Mouse (Mus musculus): Measurements from ENCODE around the gene Sec22b. TPM values are rescaled to one million over a fixed set of nuclear protein-coding genes. Genes with fewer than 3 reads are reported as not detected.

The Sec22b gene
- polyA plus RNA-seq, 1 experiment from 2014 or later: 114 TPM

GRCm38 (mm10) chr3:97927322-97927721 lies 26.3 kb downstream of the Sec22b start:
- no peak overlapping the region for H3K27ac ChIP-seq (replicated peaks; ENCODE audit: low read depth, low read length)
- H3K9me3 ChIP-seq (ENCODE audit: control insufficient read depth, low read length): no peaks in the 10 kb centered on the region
- no peaks in the 10 kb centered on the region for H3K27me3 ChIP-seq (ENCODE audit: control insufficient read depth, insufficient read depth, low read length)
- H3K4me1 ChIP-seq (ENCODE audit: control insufficient read depth, insufficient read depth, low read length): no peaks in the 10 kb centered on the region
- no peak overlapping the region for H3K4me2 ChIP-seq (ENCODE audit: low read length)
- ATAC-seq (ENCODE audit: low FRiP score, low TSS enrichment) (no peak), DNase-seq (no peak)
- H3K9ac ChIP-seq (replicated peaks; ENCODE audit: low read length): no peak overlapping the region
- H3K36me3 ChIP-seq (ENCODE audit: control insufficient read depth, insufficient read depth, low read length): peaks cover 17% of the 10 kb centered on the region; the same call in 1 of the 2 replicates
- 86% methylated on average over 4 of the region's 4 CpGs for WGBS
- no peak overlapping the region for H3K4me3 ChIP-seq (replicated peaks; ENCODE audit: low read depth, low read length)

DNA sequence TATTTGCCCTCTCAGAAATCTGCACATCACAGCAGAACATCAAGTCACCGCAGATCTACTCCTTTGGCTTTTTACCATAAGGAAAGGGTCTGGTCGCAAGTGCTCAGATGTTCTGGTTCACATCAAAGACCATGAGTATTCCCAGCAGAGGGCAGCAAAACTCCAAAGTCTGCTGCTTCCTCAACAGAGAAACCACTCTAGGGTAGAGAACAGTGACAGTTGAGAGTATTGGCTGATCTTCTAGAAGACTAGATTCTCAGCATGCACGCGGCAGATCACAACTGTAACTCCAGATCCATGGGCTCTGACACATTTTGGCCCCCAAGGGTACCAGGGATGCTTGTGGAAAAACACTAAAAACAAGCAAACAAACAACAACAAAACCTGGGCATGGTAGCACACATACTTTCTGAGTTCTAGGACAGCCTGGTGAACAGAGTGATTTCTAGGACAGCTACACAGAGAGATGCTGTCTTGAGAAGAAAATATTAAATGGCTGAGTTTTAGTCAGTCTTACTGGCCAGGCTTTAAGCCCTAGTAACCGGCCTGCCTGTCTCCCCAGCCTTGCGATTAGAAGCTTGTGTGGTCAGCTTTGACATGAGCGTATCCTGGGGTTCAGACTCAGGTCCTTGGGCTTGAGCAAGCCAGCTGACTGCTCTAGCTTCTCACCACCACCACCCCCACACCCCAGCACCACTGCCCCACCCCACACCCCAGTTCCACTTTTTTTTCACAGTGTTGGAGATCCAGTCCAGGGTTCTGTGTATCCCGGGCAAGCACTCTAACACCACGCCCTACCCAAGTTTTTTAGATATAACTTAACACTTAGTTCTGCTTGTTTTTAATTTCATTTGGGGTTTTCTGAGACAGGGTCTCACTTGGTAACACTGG lies 28.2 kb downstream of the Sec22b start:
- Histone ChIP-seq H3K4me3 (replicated peaks; ENCODE audit: low read depth, low read length) (no peak overlapping the region), H3K4me1 (ENCODE audit: control insufficient read depth, insufficient read depth, low read length) (peaks cover 7% of the 10 kb centered on the region; the same call in 1 of the 2 replicates), H3K9me3 (ENCODE audit: control insufficient read depth, low read length) (no peaks in the 10 kb centered on the region), H3K27me3 (ENCODE audit: control insufficient read depth, insufficient read depth, low read length) (peaks cover 10% of the 10 kb centered on the region; the same call in 1 of the 2 replicates), H3K4me2 (ENCODE audit: low read length) (no peak overlapping the region), H3K36me3 (ENCODE audit: control insufficient read depth, insufficient read depth, low read length) (no peaks in the 10 kb centered on the region), H3K9ac (replicated peaks; ENCODE audit: low read length) (no peak overlapping the region), H3K27ac (replicated peaks; ENCODE audit: low read depth, low read length) (no peak overlapping the region)
- DNase-seq: peak; percentile 95
- WGBS: 64% methylated on average over 9 of the region's 9 CpGs
- peak; percentile 64; the same call in 1 of the 2 replicates for ATAC-seq (ENCODE audit: low FRiP score, low TSS enrichment)

DNA sequence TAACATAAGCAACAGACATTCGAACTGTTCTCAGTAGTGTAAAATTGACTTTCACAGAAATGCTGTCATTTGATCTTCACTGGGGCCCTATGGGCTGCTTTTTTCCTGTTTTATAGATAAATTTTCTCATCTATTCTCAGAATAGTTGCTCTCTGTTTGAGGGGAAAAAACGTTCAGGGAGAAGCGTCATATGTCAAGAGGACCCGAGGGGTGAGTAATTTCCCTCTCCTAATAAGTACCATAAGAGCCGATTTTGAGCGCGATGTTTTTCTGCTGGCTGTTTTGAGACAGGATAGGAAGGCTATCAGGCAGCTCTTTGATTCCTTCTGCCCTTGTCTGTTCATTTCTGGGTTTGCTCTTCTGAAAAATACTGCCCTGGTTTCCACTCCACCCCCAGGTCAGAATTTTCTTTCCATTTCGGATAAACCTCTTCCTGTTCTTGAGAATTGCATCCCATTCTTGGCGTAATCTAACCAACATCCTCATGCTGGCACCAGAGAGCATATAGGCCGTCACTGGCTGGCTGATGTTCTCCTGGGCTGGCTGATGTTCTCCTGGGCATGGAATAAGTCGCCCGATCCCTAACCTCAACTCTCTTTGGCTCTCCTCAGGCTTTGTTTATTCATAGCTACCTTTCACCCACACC lies 29.3 kb downstream of the Sec22b start:
- no peaks in the 10 kb centered on the region for H3K9me3 ChIP-seq (ENCODE audit: control insufficient read depth, low read length)
- H3K27me3 ChIP-seq (ENCODE audit: control insufficient read depth, insufficient read depth, low read length): peaks cover 10% of the 10 kb centered on the region; the same call in 1 of the 2 replicates
- DNase-seq (no peak), ATAC-seq (ENCODE audit: low FRiP score, low TSS enrichment) (no peak)
- H3K4me2 ChIP-seq (ENCODE audit: low read length): no peak overlapping the region
- no peak overlapping the region for H3K27ac ChIP-seq (replicated peaks; ENCODE audit: low read depth, low read length)
- peaks cover 7% of the 10 kb centered on the region; the same call in 1 of the 2 replicates for H3K4me1 ChIP-seq (ENCODE audit: control insufficient read depth, insufficient read depth, low read length)
- H3K36me3 ChIP-seq (ENCODE audit: control insufficient read depth, insufficient read depth, low read length): no peaks in the 10 kb centered on the region
- 78% methylated on average over 12 of the region's 12 CpGs for WGBS
- H3K9ac ChIP-seq (replicated peaks; ENCODE audit: low read length): no peak overlapping the region
- H3K4me3 ChIP-seq (replicated peaks; ENCODE audit: low read depth, low read length): no peak overlapping the region

- peaks cover 7% of the 10 kb centered on the region; the same call in 1 of the 2 replicates for H3K4me1 ChIP-seq (ENCODE audit: control insufficient read depth, insufficient read depth, low read length)
- H3K9me3 ChIP-seq (ENCODE audit: control insufficient read depth, low read length): no peaks in the 10 kb centered on the region
- H3K36me3 ChIP-seq (ENCODE audit: control insufficient read depth, insufficient read depth, low read length): no peaks in the 10 kb centered on the region
- H3K4me2 ChIP-seq (ENCODE audit: low read length): no peak overlapping the region
- H3K27me3 ChIP-seq (ENCODE audit: control insufficient read depth, insufficient read depth, low read length): peaks cover 10% of the 10 kb centered on the region; the same call in 1 of the 2 replicates
- no peak for ATAC-seq (ENCODE audit: low FRiP score, low TSS enrichment)
- no peak for DNase-seq
- 84% methylated on average over 8 of the region's 8 CpGs for WGBS
- no peak overlapping the region for H3K4me3 ChIP-seq (replicated peaks; ENCODE audit: low read depth, low read length)
- no peak overlapping the region for H3K27ac ChIP-seq (replicated peaks; ENCODE audit: low read depth, low read length)
- no peak overlapping the region for H3K9ac ChIP-seq (replicated peaks; ENCODE audit: low read length)
Measured at GRCm38 (mm10) chr3:97930787-97931158, 29.8 kb downstream of the Sec22b start.

GRCm38 (mm10) chr3:97931310-97931885 lies 30.4 kb downstream of the Sec22b start:
- Histone ChIP-seq H3K36me3 (ENCODE audit: control insufficient read depth, insufficient read depth, low read length) (no peaks in the 10 kb centered on the region), H3K9me3 (ENCODE audit: control insufficient read depth, low read length) (no peaks in the 10 kb centered on the region), H3K27me3 (ENCODE audit: control insufficient read depth, insufficient read depth, low read length) (peaks cover 10% of the 10 kb centered on the region; the same call in 1 of the 2 replicates), H3K4me1 (ENCODE audit: control insufficient read depth, insufficient read depth, low read length) (peaks cover 7% of the 10 kb centered on the region; the same call in 1 of the 2 replicates), H3K4me2 (ENCODE audit: low read length) (no peak overlapping the region), H3K4me3 (replicated peaks; ENCODE audit: low read depth, low read length) (no peak overlapping the region), H3K9ac (replicated peaks; ENCODE audit: low read length) (no peak overlapping the region), H3K27ac (replicated peaks; ENCODE audit: low read depth, low read length) (no peak overlapping the region)
- DNase-seq: no peak
- 87% methylated on average over 7 of the region's 7 CpGs for WGBS
- ATAC-seq (ENCODE audit: low FRiP score, low TSS enrichment): no peak

- peaks cover 10% of the 10 kb centered on the region; the same call in 1 of the 2 replicates for H3K27me3 ChIP-seq (ENCODE audit: control insufficient read depth, insufficient read depth, low read length)
- 28% methylated on average over 10 of the region's 10 CpGs for WGBS
- H3K9ac ChIP-seq (replicated peaks; ENCODE audit: low read length): no peak overlapping the region
- H3K36me3 ChIP-seq (ENCODE audit: control insufficient read depth, insufficient read depth, low read length): no peaks in the 10 kb centered on the region
- H3K9me3 ChIP-seq (ENCODE audit: control insufficient read depth, low read length): no peaks in the 10 kb centered on the region
- no peak overlapping the region for H3K4me3 ChIP-seq (replicated peaks; ENCODE audit: low read depth, low read length)
- no peak overlapping the region for H3K27ac ChIP-seq (replicated peaks; ENCODE audit: low read depth, low read length)
- H3K4me2 ChIP-seq (ENCODE audit: low read length): no peak overlapping the region; the same call in 1 of the 2 replicates
- ATAC-seq (ENCODE audit: low FRiP score, low TSS enrichment): no peak
- DNase-seq: peak; percentile 15
- H3K4me1 ChIP-seq (ENCODE audit: control insufficient read depth, insufficient read depth, low read length): peaks cover 9% of the 10 kb centered on the region
Measured at GRCm38 (mm10) chr3:97932131-97932530, 31.1 kb downstream of the Sec22b start.

GRCm38 (mm10) chr3:97932771-97933170 lies 31.8 kb downstream of the Sec22b start:
- Histone ChIP-seq H3K27ac (replicated peaks; ENCODE audit: low read depth, low read length) (no peak overlapping the region), H3K4me1 (ENCODE audit: control insufficient read depth, insufficient read depth, low read length) (peaks cover 16% of the 10 kb centered on the region), H3K9me3 (ENCODE audit: control insufficient read depth, low read length) (no peaks in the 10 kb centered on the region), H3K36me3 (ENCODE audit: control insufficient read depth, insufficient read depth, low read length) (no peaks in the 10 kb centered on the region), H3K27me3 (ENCODE audit: control insufficient read depth, insufficient read depth, low read length) (peaks cover 10% of the 10 kb centered on the region; the same call in 1 of the 2 replicates), H3K9ac (replicated peaks; ENCODE audit: low read length) (no peak overlapping the region), H3K4me2 (ENCODE audit: low read length) (no peak overlapping the region), H3K4me3 (replicated peaks; ENCODE audit: low read depth, low read length) (no peak overlapping the region)
- ATAC-seq (ENCODE audit: low FRiP score, low TSS enrichment) (no peak), DNase-seq (peak; percentile 9)
- 49% methylated on average over 11 of the region's 11 CpGs for WGBS

DNA sequence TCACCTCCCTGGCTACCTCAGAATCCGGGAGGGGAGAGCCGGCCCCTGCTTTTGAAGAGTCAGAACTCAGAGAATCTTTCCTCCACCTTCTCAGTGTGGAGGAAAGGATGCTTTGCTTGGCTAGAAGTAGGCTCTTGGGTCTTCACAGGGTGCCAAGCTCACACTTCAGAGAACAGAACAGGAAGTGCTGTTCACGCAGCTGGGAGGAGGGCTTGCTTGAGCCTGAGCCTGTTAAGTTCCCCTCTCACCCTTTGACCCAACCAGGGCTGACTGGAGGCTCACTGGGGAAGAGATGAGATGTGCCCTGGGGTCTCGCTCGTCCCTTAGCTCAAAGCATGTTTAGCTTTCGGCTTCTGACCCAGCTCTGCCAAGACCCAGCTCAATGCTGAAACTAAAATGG lies 32.3 kb downstream of the Sec22b start:
- ATAC-seq (ENCODE audit: low FRiP score, low TSS enrichment) (no peak), DNase-seq (peak; percentile 11)
- Histone ChIP-seq H3K4me1 (ENCODE audit: control insufficient read depth, insufficient read depth, low read length) (peaks cover 20% of the 10 kb centered on the region), H3K9ac (replicated peaks; ENCODE audit: low read length) (no peak overlapping the region), H3K27me3 (ENCODE audit: control insufficient read depth, insufficient read depth, low read length) (peaks cover 10% of the 10 kb centered on the region; the same call in 1 of the 2 replicates), H3K36me3 (ENCODE audit: control insufficient read depth, insufficient read depth, low read length) (no peaks in the 10 kb centered on the region), H3K9me3 (ENCODE audit: control insufficient read depth, low read length) (no peaks in the 10 kb centered on the region), H3K4me2 (ENCODE audit: low read length) (no peak overlapping the region), H3K27ac (replicated peaks; ENCODE audit: low read depth, low read length) (no peak overlapping the region), H3K4me3 (replicated peaks; ENCODE audit: low read depth, low read length) (no peak overlapping the region)
- 34% methylated on average over 6 of the region's 6 CpGs for WGBS
